Mouse (Mus musculus) limb, embryonic 11.5 days (tissue): ENCODE measurements around the gene Nsun6. TPM values are rescaled to one million over a fixed set of nuclear protein-coding genes. Genes with fewer than 3 reads are reported as not detected.

Source experiments
- ATAC-seq: fragments of 200-750 bp; cut with Nextera tagmentation; 2 replicates; pipeline ENCODE4 v1.8.0; 2017; ENCODE audit warnings: low read depth; ENCODE audit not compliant: insufficient number of reproducible peaks, low FRiP score, low TSS enrichment
- DNase-seq: peaks from one replicate; pipeline ENCODE4 v3.0.0-alpha.2; 2015; ENCODE audit warnings: low spot score
- H3K27ac ChIP-seq: fragments of 300-500 bp; sonication (generic); replicated peaks from 2 replicates; pipeline ENCODE4 v1.5.1; 2014; ENCODE audit warnings: low read depth, mild to moderate bottlenecking, low read length
- H3K27me3 ChIP-seq: fragments of 300-500 bp; sonication (generic); 2 replicates; pipeline ENCODE4 v1.6.1; 2014; ENCODE audit warnings: mild to moderate bottlenecking, low read length, mixed read lengths; ENCODE audit not compliant: control insufficient read depth, insufficient read depth
- H3K36me3 ChIP-seq: fragments of 300-500 bp; sonication (generic); 2 replicates; pipeline ENCODE4 v1.6.1; 2014; ENCODE audit warnings: mild to moderate bottlenecking, low read length, moderate library complexity, mixed read lengths; ENCODE audit not compliant: control insufficient read depth, insufficient read depth
- H3K4me1 ChIP-seq: fragments of 300-500 bp; sonication (generic); 2 replicates; pipeline ENCODE4 v1.6.1; 2014; ENCODE audit warnings: low read length, mixed read lengths; ENCODE audit not compliant: control insufficient read depth, insufficient read depth
- H3K4me2 ChIP-seq: fragments of 300-500 bp; sonication (generic); 2 replicates; pipeline ENCODE4 v1.6.1; 2014; ENCODE audit warnings: low read depth, mild to moderate bottlenecking, moderate library complexity; ENCODE audit not compliant: severe bottlenecking
- H3K4me3 ChIP-seq: fragments of 300-500 bp; sonication (generic); 2 replicates; pipeline ENCODE4 v1.5.1; 2014; ENCODE audit warnings: low read depth, low read length
- H3K9ac ChIP-seq: fragments of 300-500 bp; sonication (generic); 2 replicates; pipeline ENCODE4 v1.6.1; 2014; ENCODE audit warnings: mild to moderate bottlenecking, low read length
- H3K9me3 ChIP-seq: fragments of 300-500 bp; sonication (generic); 2 replicates; pipeline ENCODE4 v1.6.1; 2016; ENCODE audit warnings: low read length; ENCODE audit not compliant: control insufficient read depth
- WGBS: fragments of 180-500 bp; shearing (Covaris S2); extraction: QIAGEN DNeasy Blood & Tissue Kit; methylation state at CpG from one replicate; pipeline ENCODE4 v1.1.7; 2014; 5-methylcytosine and 5-hydroxymethylcytosine counted together
- polyA plus RNA-seq: library from polyadenylated mRNA; unstranded; fragments of >200 nt; fragmentation: Nextera tagmentation; extraction: Ambion mirVana; gene quantifications from 2 replicates; pipeline ENCODE4 v1.2.1, GENCODE M21; 2014

Nsun6 gene
- polyA plus RNA-seq: 12.4 and 14.9 TPM in 2 replicates

DNA sequence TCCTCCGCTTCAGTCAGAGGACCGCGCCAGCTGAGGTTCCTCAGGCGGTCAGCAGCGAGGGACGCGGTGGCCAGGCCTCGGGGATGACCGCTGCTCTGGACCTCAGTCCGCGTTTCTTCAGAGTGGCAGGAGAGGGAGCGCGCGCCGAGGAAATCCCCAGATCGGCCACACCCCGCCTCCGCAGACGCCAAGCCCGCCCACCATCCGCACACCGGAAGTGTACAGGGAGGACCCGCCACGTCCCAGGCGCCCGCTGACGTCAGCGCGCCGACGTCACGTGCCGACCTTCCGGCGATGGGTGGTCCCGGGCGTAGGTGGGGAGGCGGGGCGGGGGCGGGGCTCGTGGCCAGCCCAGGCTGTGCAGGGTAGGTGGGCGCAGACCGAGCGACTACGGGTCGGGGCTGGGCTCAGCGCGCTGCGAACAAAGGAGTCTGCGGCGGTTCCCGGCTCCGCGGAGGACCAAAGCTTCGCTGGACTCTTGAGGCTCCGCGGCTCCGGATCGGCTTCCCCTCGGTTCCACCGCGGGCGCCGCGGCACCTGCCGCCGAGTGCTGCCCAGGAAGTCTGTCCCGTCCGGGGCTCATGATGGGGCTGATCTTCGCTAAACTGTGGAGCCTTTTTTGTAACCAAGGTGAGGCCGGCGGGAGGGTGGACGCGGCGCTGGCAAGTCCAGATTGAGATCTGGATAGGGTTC is at the start of gene Nsun6:
Nsun6 (minus strand) TSS at position 125 of the 693 bp plus-strand sequence.
- H3K36me3 ChIP-seq: no peaks in the 10 kb centered on the region
- H3K4me3 ChIP-seq: peak within 1 kb of the TSS; percentile 79
- H3K4me1 ChIP-seq: peaks cover 6% of the 10 kb centered on the region
- no peaks in the 10 kb centered on the region for H3K9me3 ChIP-seq
- peak; percentile 98 for DNase-seq
- WGBS: under 1% methylated on average over 74 of the region's 75 CpGs
- H3K27ac ChIP-seq: peak within 1 kb of the TSS; percentile 91
- peak within 1 kb of the TSS; percentile 98 for H3K9ac ChIP-seq
- H3K4me2 ChIP-seq: peak within 1 kb of the TSS; percentile 66
- H3K27me3 ChIP-seq: no peaks in the 10 kb centered on the region
- peak; percentile 99 for ATAC-seq

DNA sequence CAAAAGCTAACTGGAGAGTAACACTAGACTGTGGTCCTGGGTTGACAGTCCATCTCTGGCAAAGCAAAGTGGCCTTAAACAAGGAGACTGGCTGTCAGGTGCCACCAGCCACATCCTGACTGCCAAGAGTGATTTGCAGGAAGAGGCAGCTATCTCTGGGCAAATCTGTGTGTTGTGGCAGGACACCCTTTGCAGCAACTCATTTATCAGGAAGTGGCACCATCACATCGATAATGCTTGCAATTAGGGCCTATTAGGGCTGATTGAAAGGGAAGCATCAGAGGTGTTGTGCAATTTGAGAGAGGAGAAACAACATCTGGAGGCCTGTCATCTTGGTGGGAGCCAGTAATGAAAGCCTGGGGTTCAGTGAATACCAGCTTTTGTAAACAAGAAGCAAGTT is 49.5 kb upstream of the Nsun6 start:
- Histone ChIP-seq H3K27me3 (no peaks in the 10 kb centered on the region), H3K36me3 (no peaks in the 10 kb centered on the region), H3K4me2 (no peak overlapping the region), H3K4me3 (no peak overlapping the region), H3K9ac (no peak overlapping the region), H3K9me3 (no peaks in the 10 kb centered on the region), H3K4me1 (no peaks in the 10 kb centered on the region), H3K27ac (no peak overlapping the region)
- DNase-seq (no peak), ATAC-seq (no peak)
- 46% methylated on average over 1 of the region's 1 CpGs for WGBS

GRCm38 (mm10) chr2:15096514-15097090 is 41.7 kb upstream of the Nsun6 start:
- no peak overlapping the region for H3K4me2 ChIP-seq
- H3K9me3 ChIP-seq: no peaks in the 10 kb centered on the region
- no peak overlapping the region for H3K9ac ChIP-seq
- DNase-seq: no peak
- H3K36me3 ChIP-seq: no peaks in the 10 kb centered on the region
- no peaks in the 10 kb centered on the region for H3K27me3 ChIP-seq
- H3K4me1 ChIP-seq: no peaks in the 10 kb centered on the region
- no peak overlapping the region for H3K4me3 ChIP-seq
- WGBS: 71% methylated on average over 3 of the region's 3 CpGs
- ATAC-seq: no peak
- no peak overlapping the region for H3K27ac ChIP-seq

GRCm38 (mm10) chr2:15087308-15087707 is 32.4 kb upstream of the Nsun6 start:
- Histone ChIP-seq H3K36me3 (no peaks in the 10 kb centered on the region), H3K4me3 (no peak overlapping the region), H3K27ac (no peak overlapping the region), H3K4me2 (no peak overlapping the region), H3K27me3 (no peaks in the 10 kb centered on the region), H3K9me3 (no peaks in the 10 kb centered on the region), H3K4me1 (no peaks in the 10 kb centered on the region), H3K9ac (no peak overlapping the region)
- DNase-seq: no peak
- WGBS: 77% methylated on average over 1 of the region's 1 CpGs
- no peak for ATAC-seq

DNA sequence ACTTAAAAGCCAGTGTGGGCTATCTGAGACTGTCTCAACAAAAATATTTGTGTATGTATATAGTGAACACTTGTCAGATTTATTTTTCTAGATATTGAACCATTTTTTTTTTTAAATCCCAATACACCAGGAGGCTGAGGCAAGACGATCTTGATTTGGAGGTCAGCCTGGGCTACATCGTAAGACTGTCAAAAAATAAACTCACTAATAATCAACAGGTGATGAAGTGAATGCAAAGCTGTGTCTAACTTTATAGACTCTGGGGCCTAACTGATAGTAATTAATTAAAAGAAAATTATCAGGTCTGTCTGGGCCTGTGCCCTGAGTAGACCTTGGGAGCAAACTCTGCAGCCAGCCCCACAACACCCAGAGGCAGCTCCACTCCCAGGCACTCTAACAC is 28.8 kb upstream of the Nsun6 start:
- Histone ChIP-seq H3K27ac (no peak overlapping the region), H3K4me1 (no peaks in the 10 kb centered on the region), H3K4me2 (no peak overlapping the region), H3K27me3 (no peaks in the 10 kb centered on the region), H3K36me3 (peaks cover 2% of the 10 kb centered on the region; the same call in 1 of the 2 replicates), H3K4me3 (no peak overlapping the region), H3K9me3 (no peaks in the 10 kb centered on the region), H3K9ac (no peak overlapping the region)
- DNase-seq (no peak), ATAC-seq (no peak)
- 100% methylated on average over 2 of the region's 2 CpGs for WGBS

DNA sequence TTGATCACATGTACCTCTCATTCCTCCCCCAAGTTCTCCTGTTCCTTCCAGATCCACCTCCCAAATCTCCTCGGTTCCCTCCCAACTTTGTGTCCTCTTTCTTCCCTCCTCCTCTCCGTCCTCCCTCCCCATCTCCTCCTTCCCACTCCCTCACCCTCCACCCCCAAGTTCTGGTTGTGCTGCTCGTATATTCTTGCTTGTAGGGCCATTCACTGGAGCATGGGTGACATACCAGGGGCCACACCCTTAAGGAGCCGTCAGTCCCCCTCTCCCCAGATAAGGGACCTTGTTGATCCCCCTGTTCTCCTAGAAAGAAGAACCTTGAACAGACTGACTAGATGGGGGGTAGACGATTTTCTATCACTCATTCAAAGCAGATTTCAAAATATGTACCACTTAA is 12.2 kb upstream of the Nsun6 start:
- 0 out of 2 replicates have a peak, but pooled peaks cover 2% of the 10 kb centered on the region for H3K36me3 ChIP-seq
- no peak overlapping the region for H3K4me3 ChIP-seq
- H3K9me3 ChIP-seq: no peaks in the 10 kb centered on the region
- H3K4me2 ChIP-seq: no peak overlapping the region
- ATAC-seq (no peak), DNase-seq (no peak)
- H3K4me1 ChIP-seq: no peaks in the 10 kb centered on the region
- WGBS: 86% methylated on average over 5 of the region's 5 CpGs
- H3K27me3 ChIP-seq: no peaks in the 10 kb centered on the region
- no peak overlapping the region for H3K27ac ChIP-seq
- no peak overlapping the region for H3K9ac ChIP-seq

GRCm38 (mm10) chr2:15065447-15065846 is 10.6 kb upstream of the Nsun6 start:
- ATAC-seq (no peak), DNase-seq (no peak)
- WGBS: 98% methylated on average over 2 of the region's 2 CpGs
- Histone ChIP-seq H3K4me1 (no peaks in the 10 kb centered on the region), H3K9ac (no peak overlapping the region), H3K36me3 (0 out of 2 replicates have a peak, but pooled peaks cover 2% of the 10 kb centered on the region), H3K9me3 (no peaks in the 10 kb centered on the region), H3K27ac (no peak overlapping the region), H3K27me3 (no peaks in the 10 kb centered on the region), H3K4me3 (no peak overlapping the region), H3K4me2 (no peak overlapping the region)

DNA sequence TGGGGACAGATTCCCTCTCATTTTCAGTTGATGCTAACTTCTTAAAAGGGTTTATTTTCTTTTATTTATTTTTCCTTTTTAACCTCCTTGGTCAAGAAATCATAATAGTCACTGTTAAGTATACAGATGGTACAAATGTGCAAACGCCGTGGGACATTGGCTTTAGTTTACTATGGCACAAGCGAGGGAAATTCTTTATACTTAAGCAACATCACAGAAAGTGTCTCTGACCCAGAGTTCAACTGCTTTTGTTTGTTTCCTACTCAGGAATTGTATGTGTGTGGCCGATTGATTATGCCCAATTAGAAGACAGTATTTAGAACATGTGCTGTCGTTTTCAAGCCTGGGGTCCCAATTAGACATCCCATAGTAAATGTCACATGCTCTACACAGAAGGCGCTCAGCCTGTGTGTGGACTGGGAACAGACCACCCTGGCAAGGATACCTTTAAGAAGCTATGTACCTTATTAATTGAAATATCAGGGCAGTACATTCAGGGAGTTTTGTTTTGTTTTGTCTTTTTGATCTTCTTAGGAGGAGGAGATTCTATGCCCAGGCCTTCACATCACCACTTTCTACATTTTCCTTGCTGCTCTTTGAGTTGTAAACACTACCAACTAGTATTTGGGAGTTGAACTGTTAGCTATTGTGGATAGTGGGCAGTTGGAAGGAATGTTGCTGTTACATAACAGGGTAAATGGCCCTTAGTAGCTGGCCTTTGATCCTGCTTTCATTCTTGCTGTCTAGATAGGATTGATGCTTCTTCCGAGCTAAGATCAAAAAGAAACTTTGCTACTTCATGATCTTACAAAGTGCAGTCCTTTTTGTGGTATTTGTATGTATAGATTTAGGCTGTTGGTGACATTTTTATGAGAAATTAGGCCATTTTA is 9.8 kb upstream of the Nsun6 start:
- ATAC-seq (no peak), DNase-seq (no peak)
- H3K36me3 ChIP-seq: 0 out of 2 replicates have a peak, but pooled peaks cover 2% of the 10 kb centered on the region
- 68% methylated on average over 7 of the region's 7 CpGs for WGBS
- H3K27me3 ChIP-seq: no peaks in the 10 kb centered on the region
- no peak overlapping the region for H3K9ac ChIP-seq
- H3K4me3 ChIP-seq: no peak overlapping the region
- H3K4me2 ChIP-seq: no peak overlapping the region
- no peak overlapping the region for H3K27ac ChIP-seq
- no peaks in the 10 kb centered on the region for H3K4me1 ChIP-seq
- H3K9me3 ChIP-seq: no peaks in the 10 kb centered on the region
